17 mouse cellular contexts compared by ENCODE assay signal in the genomic region with DNA sequence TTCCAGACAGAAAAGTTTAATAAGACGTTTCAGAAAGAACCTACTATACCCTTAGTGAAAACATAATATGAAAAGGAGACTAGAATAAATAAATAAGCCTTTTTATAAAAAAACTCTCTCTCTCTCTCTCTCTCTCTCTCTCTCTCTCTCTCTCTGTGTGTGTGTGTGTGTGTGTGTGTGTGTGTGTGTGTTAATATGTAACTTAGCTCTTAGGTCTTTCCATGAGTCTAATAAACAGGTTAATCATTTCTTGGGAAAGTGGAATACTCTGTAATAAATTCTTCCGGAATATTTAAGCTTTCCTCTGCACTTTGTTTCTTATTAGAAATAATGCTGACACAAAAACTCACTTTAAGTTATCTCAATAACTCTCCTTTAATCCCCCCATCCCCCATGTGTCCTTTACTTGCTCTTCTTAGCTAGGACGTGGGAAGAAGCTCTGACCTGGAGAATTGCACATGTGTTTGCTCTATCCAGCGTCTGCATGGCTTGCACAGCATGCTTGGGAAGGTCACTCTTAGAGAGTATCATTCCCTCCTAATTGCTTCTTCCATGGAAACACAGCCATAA.
"Had no signal": no experiment of that assay in that cellular context is flagged by ENCODE, and none has a peak within 500 bp of the region (broad histone marks: within the 10 kb centered on the region; RNA-seq: fewer than 3 reads in every experiment).

No protein-coding gene starts in this region.

- DNase-seq: layer of hippocampus, adult 9-11 months; layer of hippocampus, postnatal 36 days; liver; lung, adult 2 months; lung, postnatal 36 days; retina, postnatal 1 day; right cerebral cortex, postnatal 4 days; spleen, adult 18-20 months; thymus, adult 18-20 months; thymus, postnatal 14 days had no signal

- H3K4me2 ChIP-seq: intestine, embryonic 15.5 days; limb, embryonic 12.5 days; liver, embryonic 15.5 days; midbrain, embryonic 15.5 days; neural tube, embryonic 13.5 days had no signal

- H3K36me3 ChIP-seq: intestine, embryonic 15.5 days; limb, embryonic 12.5 days; liver, embryonic 15.5 days; midbrain, embryonic 10.5 days; midbrain, embryonic 15.5 days; neural tube, embryonic 13.5 days had no signal

- H3K27ac ChIP-seq: intestine, embryonic 15.5 days; limb, embryonic 12.5 days; liver, embryonic 15.5 days; midbrain, embryonic 10.5 days; midbrain, embryonic 15.5 days; neural tube, embryonic 13.5 days had no signal

- H3K9ac ChIP-seq: intestine, embryonic 15.5 days; limb, embryonic 12.5 days; liver, embryonic 15.5 days; midbrain, embryonic 15.5 days; neural tube, embryonic 13.5 days had no signal

- H3K4me1 ChIP-seq: intestine, embryonic 15.5 days; limb, embryonic 12.5 days; liver, embryonic 15.5 days; midbrain, embryonic 10.5 days; midbrain, embryonic 15.5 days; neural tube, embryonic 13.5 days had no signal

- H3K9me3 ChIP-seq: intestine, embryonic 15.5 days; limb, embryonic 12.5 days; liver, embryonic 15.5 days; midbrain, embryonic 10.5 days; midbrain, embryonic 15.5 days; neural tube, embryonic 13.5 days had no signal

- ATAC-seq: intestine, embryonic 15.5 days; lung, postnatal 0 days; midbrain, embryonic 15.5 days had no signal

- H3K27me3 ChIP-seq: intestine, embryonic 15.5 days; limb, embryonic 12.5 days; liver, embryonic 15.5 days; midbrain, embryonic 15.5 days; neural tube, embryonic 13.5 days had no signal

- H3K4me3 ChIP-seq: intestine, embryonic 15.5 days; limb, embryonic 12.5 days; liver, embryonic 15.5 days; midbrain, embryonic 10.5 days; midbrain, embryonic 15.5 days; neural tube, embryonic 13.5 days had no signal
